Mouse (Mus musculus): Measurements from ENCODE around the gene Aig1. TPM values are rescaled to one million over a fixed set of nuclear protein-coding genes. Genes with fewer than 3 reads are reported as not detected.

The Aig1 gene
- total RNA-seq, 2 experiments from 2014 or later = 13.2 to 15.2 TPM

GRCm38 (mm10) chr10:13659778-13660177 lies 209.0 kb downstream of the Aig1 start:
- ATAC-seq (replicated peaks; ENCODE audit: poor library complexity, severe bottlenecking) = no peak

GRCm38 (mm10) chr10:13653739-13654462 lies 214.9 kb downstream of the Aig1 start:
- peak; percentile 88 for ATAC-seq (replicated peaks; ENCODE audit: poor library complexity, severe bottlenecking)

DNA sequence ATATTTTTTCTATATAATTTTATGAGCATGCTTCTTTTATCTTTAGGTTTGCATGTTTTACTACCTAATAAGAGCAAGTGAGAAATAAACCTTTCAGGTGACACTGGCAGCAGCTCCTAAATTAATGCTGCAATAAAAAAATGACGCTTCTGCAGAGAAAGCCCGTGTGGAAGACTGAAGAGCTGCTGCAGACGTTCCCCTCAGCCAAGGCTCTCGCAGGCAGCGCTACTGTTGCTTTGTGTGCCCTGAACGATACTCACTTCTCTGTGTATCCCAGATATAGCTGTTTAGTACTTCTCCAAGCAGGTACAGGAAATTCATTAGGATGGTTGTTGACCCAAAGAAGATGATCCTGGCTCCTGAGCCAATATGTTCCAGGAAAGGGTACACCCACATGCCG lies 215.5 kb downstream of the Aig1 start:
- no peak for ATAC-seq (replicated peaks; ENCODE audit: poor library complexity, severe bottlenecking)

GRCm38 (mm10) chr10:13652061-13652460 lies 216.7 kb downstream of the Aig1 start:
- ATAC-seq (replicated peaks; ENCODE audit: poor library complexity, severe bottlenecking) = no peak

GRCm38 (mm10) chr10:13641750-13642149 lies 227.0 kb downstream of the Aig1 start:
- no peak for ATAC-seq (replicated peaks; ENCODE audit: poor library complexity, severe bottlenecking)

DNA sequence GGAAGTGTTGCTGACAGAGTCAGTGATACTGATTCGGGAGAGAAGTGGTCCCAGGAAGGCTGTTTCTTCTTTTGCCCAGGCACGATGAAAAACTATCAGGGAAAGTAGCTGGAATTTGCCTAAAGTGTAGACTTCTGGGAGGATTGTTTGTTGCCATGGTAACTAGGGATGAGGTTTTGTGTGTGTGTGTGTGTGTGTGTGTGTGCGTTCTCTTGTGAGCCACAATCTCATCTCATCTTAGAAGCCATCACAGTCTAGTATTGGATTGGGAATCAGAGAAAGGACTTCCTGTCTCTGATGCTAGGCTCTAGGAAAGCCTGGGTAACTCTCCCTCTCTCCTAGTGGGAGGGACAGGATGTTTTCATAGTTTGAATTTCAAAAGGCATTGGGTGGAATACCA lies 237.0 kb downstream of the Aig1 start:
- ATAC-seq (replicated peaks; ENCODE audit: poor library complexity, severe bottlenecking) = no peak

- no peak for ATAC-seq (replicated peaks; ENCODE audit: poor library complexity, severe bottlenecking)
These were observed 245.0 kb downstream of the Aig1 start for GRCm38 (mm10) chr10:13623735-13624134.

DNA sequence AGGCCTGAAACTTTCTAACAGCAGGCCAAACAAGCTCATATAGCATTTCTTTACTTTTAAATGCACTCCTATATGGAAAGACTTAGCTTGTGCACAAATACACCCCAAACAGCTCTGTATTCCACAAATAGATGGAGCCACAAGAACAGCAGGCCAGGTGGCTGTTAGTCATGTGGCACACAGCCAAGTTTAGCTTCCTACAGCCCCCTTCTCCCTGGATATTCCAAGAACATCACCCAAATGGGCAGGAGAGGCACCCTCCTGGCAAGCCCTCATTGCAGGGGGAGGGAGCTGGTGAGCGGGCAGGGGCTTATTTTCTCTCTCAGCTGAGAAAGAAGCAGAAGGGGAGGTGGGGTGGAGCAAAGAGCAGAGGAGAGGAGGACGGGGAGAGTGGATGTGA lies 267.9 kb downstream of the Aig1 start:
- ATAC-seq (replicated peaks; ENCODE audit: poor library complexity, severe bottlenecking) = no peak

DNA sequence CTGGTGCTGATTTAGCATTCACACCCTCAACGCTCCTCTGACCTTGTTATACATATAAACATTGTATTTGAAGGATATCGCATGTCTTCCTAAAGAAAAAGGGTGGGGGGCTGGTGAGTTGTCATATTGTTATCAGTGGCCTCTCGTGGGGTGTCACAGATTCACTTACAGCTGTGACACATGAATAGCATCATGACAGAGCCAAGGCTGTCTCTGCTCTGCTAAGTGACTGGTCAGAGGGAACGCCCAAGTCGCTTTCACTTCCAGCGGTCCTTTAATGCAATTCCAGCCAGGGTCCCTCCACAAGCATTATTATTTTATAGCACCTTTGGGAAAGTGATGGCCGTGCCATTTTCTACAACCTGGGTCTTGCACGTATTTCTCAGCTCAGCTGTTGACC lies 271.3 kb downstream of the Aig1 start:
- ATAC-seq (replicated peaks; ENCODE audit: poor library complexity, severe bottlenecking) = no peak

Other genes with a start within 250 kb of the Aig1 start
- gene Hivep2, start 97.1 kb upstream of the Aig1 start, total RNA-seq (2014; fragmentation: Nextera tagmentation) = 1.4 and 5.4 TPM in 2 replicates
- gene Hivep2, start 97.1 kb upstream of the Aig1 start, total RNA-seq (2017) = 0.62 and 0.69 TPM in 2 replicates

Measured in granulocyte monocyte progenitor cell, adult 5-6 weeks (primary cell).